Mouse (Mus musculus) midbrain, embryonic 10.5 days (tissue): ENCODE measurements at regions not wholly inside any gene's neighbourhood (a gene's known extent, or its start where the extent isn't known, plus 50 kb on each side); places are given as distances from the start of the nearest gene placed in this dataset.

Source experiments
- DNase-seq: peaks from one replicate; pipeline ENCODE4 v3.0.0-alpha.2; 2017; ENCODE audit warnings: low spot score
- H3K27ac ChIP-seq: fragments of 300-500 bp; sonication (generic); replicated peaks from 2 replicates; pipeline ENCODE4 v1.5.1; 2016; ENCODE audit warnings: mild to moderate bottlenecking
- H3K27me3 ChIP-seq: fragments of 300-500 bp; sonication (generic); 2 replicates; pipeline ENCODE4 v1.6.1; 2016; ENCODE audit warnings: low read depth, mild to moderate bottlenecking; ENCODE audit not compliant: poor library complexity, severe bottlenecking
- H3K36me3 ChIP-seq: fragments of 300-500 bp; sonication (generic); 2 replicates; pipeline ENCODE4 v1.6.1; 2016; ENCODE audit warnings: mild to moderate bottlenecking, moderate library complexity
- H3K4me1 ChIP-seq: fragments of 300-500 bp; sonication (generic); 2 replicates; pipeline ENCODE4 v1.6.1; 2016
- H3K4me3 ChIP-seq: fragments of 300-500 bp; sonication (generic); 2 replicates; pipeline ENCODE4 v1.5.1; 2016; ENCODE audit warnings: mild to moderate bottlenecking, moderate library complexity
- H3K9me3 ChIP-seq: fragments of 300-500 bp; sonication (generic); replicated peaks from 2 replicates; pipeline ENCODE4 v1.6.1; 2016; ENCODE audit warnings: mild to moderate bottlenecking
- WGBS: fragments of 180-500 bp; shearing (Covaris S2); methylation state at CpG from one replicate; pipeline ENCODE4 v1.1.7; 2016; 5-methylcytosine and 5-hydroxymethylcytosine counted together

DNA sequence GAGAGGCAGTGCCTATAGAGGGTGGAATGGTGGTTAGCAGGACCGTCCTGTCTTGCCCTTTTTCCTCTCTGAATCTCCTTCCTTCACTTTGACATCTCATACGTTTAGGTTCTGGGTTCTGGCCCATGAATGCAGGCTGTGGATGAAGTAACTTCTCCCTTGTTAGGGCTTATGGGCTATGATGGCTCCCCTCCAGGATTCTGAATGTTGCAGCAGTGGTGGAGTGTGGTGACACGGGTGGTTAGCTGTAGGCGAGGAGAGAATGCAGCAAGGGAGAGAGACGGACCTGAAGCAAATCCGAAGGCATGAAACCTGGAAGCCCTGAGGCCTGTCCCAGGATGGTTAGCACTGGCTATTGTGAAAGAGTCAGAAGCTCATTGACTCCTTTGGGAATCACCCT lies 204.4 kb upstream of the Gm5148 start:
- no peak overlapping the region for H3K4me3 ChIP-seq
- H3K4me1 ChIP-seq = no peaks in the 10 kb centered on the region
- H3K27me3 ChIP-seq = no peaks in the 10 kb centered on the region
- DNase-seq = no peak
- no peak overlapping the region for H3K27ac ChIP-seq
- WGBS = 85% methylated on average over 6 of the region's 6 CpGs
- peaks cover 7% of the 10 kb centered on the region; the same call in 1 of the 2 replicates for H3K9me3 ChIP-seq
- H3K36me3 ChIP-seq = no peaks in the 10 kb centered on the region

- DNase-seq = no peak
- Histone ChIP-seq H3K36me3 (no peaks in the 10 kb centered on the region), H3K4me3 (no peak overlapping the region), H3K9me3 (no peaks in the 10 kb centered on the region), H3K4me1 (peaks cover 21% of the 10 kb centered on the region), H3K27me3 (peaks cover 25% of the 10 kb centered on the region), H3K27ac (no peak overlapping the region)
- WGBS = 33% methylated on average over 4 of the region's 4 CpGs
Observed at GRCm38 (mm10) chr3:37919450-37920156, 195.3 kb upstream of the Gm5148 start.

- H3K27ac ChIP-seq = peak overlapping the region; percentile 28; the same call in 1 of the 2 replicates
- H3K27me3 ChIP-seq = peaks cover 33% of the 10 kb centered on the region
- WGBS = 41% methylated on average over 14 of the region's 14 CpGs
- peak; percentile 20 for DNase-seq
- no peaks in the 10 kb centered on the region for H3K36me3 ChIP-seq
- no peaks in the 10 kb centered on the region for H3K9me3 ChIP-seq
- H3K4me1 ChIP-seq = peaks cover 21% of the 10 kb centered on the region
- no peak overlapping the region for H3K4me3 ChIP-seq
Observed at GRCm38 (mm10) chr3:37916786-37917479, 192.6 kb upstream of the Gm5148 start.

DNA sequence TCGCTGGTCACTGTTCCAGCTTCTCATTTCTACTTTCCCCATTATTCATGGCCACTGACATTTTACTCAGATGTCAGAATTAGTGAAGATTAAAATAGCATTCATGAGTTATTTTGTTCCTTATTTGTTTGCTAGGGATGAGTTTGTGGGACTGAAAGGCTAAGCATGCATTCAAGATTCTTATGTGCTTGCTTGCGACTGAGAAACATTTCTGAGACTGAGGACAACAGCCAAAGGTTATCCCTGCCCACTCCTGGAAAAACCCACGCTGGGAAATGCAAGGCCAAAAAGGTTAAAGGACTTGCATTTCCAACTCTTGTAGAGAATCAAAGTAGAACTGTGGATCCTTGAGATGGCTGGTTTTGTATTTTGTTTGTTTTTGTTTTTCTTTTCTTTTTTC lies 192.0 kb upstream of the Gm5148 start:
- H3K27me3 ChIP-seq = peaks cover 29% of the 10 kb centered on the region
- H3K9me3 ChIP-seq = no peaks in the 10 kb centered on the region
- no peaks in the 10 kb centered on the region for H3K36me3 ChIP-seq
- peaks cover 21% of the 10 kb centered on the region for H3K4me1 ChIP-seq
- 80% methylated on average over 3 of the region's 3 CpGs for WGBS
- H3K27ac ChIP-seq = peak overlapping the region; percentile 49; the same call in 1 of the 2 replicates
- H3K4me3 ChIP-seq = no peak overlapping the region
- DNase-seq = no peak

GRCm38 (mm10) chr3:37915673-37916072 lies 191.4 kb upstream of the Gm5148 start:
- H3K4me1 ChIP-seq = peaks cover 21% of the 10 kb centered on the region
- H3K27me3 ChIP-seq = peaks cover 23% of the 10 kb centered on the region
- H3K36me3 ChIP-seq = no peaks in the 10 kb centered on the region
- 70% methylated on average over 2 of the region's 2 CpGs for WGBS
- no peak overlapping the region for H3K4me3 ChIP-seq
- H3K9me3 ChIP-seq = no peaks in the 10 kb centered on the region
- H3K27ac ChIP-seq = no peak overlapping the region
- DNase-seq = no peak

DNA sequence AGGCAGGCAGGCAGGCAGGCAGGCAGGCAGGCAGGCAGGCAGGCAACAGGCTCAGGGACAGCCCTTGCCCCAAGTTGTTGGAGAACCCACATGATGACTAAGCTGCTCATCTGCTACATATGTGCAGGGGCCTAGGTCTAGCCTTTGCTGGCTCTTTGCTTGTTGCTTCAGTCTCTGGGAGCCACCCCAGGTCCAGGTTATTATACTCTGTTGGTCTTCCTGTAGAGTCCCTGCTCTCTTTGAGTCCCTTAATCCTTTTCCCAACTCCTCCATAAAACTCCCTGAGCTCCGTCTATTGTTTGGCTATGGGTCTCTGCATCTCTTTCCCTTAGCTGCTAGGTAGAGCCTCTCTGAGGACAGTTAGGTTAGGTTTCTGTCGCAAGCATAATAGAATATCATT lies 189.8 kb upstream of the Gm5148 start:
- Histone ChIP-seq H3K9me3 (0 out of 2 replicates have a peak, but pooled peaks cover 8% of the 10 kb centered on the region), H3K36me3 (no peaks in the 10 kb centered on the region), H3K4me3 (no peak overlapping the region), H3K4me1 (peaks cover 16% of the 10 kb centered on the region), H3K27me3 (peaks cover 22% of the 10 kb centered on the region; the same call in 1 of the 2 replicates), H3K27ac (no peak overlapping the region)
- WGBS = 80% methylated on average over 2 of the region's 2 CpGs
- DNase-seq = no peak

GRCm38 (mm10) chr3:37909821-37910220 lies 185.5 kb upstream of the Gm5148 start:
- 89% methylated on average over 4 of the region's 4 CpGs for WGBS
- no peak for DNase-seq
- Histone ChIP-seq H3K4me1 (peaks cover 18% of the 10 kb centered on the region), H3K36me3 (no peaks in the 10 kb centered on the region), H3K27ac (no peak overlapping the region), H3K9me3 (0 out of 2 replicates have a peak, but pooled peaks cover 8% of the 10 kb centered on the region), H3K27me3 (peaks cover 10% of the 10 kb centered on the region; the same call in 1 of the 2 replicates), H3K4me3 (no peak overlapping the region)

DNA sequence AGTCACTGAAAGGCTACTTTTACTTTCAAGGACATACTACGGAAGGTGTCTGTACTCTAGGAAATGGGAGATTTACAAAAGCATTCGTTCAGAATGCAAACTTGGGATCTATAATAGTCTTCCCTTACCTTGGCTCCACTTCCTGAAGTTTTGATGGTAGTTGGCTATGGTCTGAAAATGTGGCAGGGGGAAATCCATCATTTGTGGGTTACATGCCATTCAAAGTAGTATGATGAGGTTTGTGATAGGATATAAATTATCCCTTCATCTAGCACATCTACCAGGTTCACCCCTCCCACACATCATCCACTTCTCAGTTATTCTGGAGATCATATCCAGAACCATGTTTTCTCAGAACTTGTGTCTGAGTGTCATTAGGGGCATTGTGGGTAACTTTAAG lies 184.7 kb upstream of the Gm5148 start:
- Histone ChIP-seq H3K4me3 (no peak overlapping the region), H3K36me3 (no peaks in the 10 kb centered on the region), H3K27ac (no peak overlapping the region; the same call in 1 of the 2 replicates), H3K27me3 (peaks cover 3% of the 10 kb centered on the region; the same call in 1 of the 2 replicates), H3K4me1 (peaks cover 18% of the 10 kb centered on the region), H3K9me3 (0 out of 2 replicates have a peak, but pooled peaks cover 8% of the 10 kb centered on the region)
- DNase-seq = no peak
- 89% methylated on average over 2 of the region's 2 CpGs for WGBS

- Histone ChIP-seq H3K9me3 (0 out of 2 replicates have a peak, but pooled peaks cover 8% of the 10 kb centered on the region), H3K27ac (peak overlapping the region; percentile 59; the same call in 1 of the 2 replicates), H3K4me1 (peaks cover 18% of the 10 kb centered on the region), H3K36me3 (no peaks in the 10 kb centered on the region), H3K27me3 (no peaks in the 10 kb centered on the region), H3K4me3 (no peak overlapping the region)
- DNase-seq = no peak
- WGBS = 57% methylated on average over 6 of the region's 6 CpGs
Observed at GRCm38 (mm10) chr3:37908456-37908855, 184.2 kb upstream of the Gm5148 start.

- 0 out of 2 replicates have a peak, but pooled peaks cover 8% of the 10 kb centered on the region for H3K9me3 ChIP-seq
- no peaks in the 10 kb centered on the region for H3K27me3 ChIP-seq
- peak; percentile 22 for DNase-seq
- H3K4me1 ChIP-seq = peaks cover 18% of the 10 kb centered on the region
- WGBS = 56% methylated on average over 14 of the region's 14 CpGs
- H3K36me3 ChIP-seq = no peaks in the 10 kb centered on the region
- H3K4me3 ChIP-seq = no peak overlapping the region
- peak overlapping the region; percentile 69 for H3K27ac ChIP-seq
Observed at GRCm38 (mm10) chr3:37907432-37908088, 183.3 kb upstream of the Gm5148 start.

GRCm38 (mm10) chr3:37906806-37907251 lies 182.5 kb upstream of the Gm5148 start:
- H3K4me3 ChIP-seq = no peak overlapping the region
- H3K4me1 ChIP-seq = peaks cover 18% of the 10 kb centered on the region
- no peaks in the 10 kb centered on the region for H3K36me3 ChIP-seq
- 0 out of 2 replicates have a peak, but pooled peaks cover 8% of the 10 kb centered on the region for H3K9me3 ChIP-seq
- no peaks in the 10 kb centered on the region for H3K27me3 ChIP-seq
- WGBS = 41% methylated on average over 5 of the region's 5 CpGs
- peak; percentile 16 for DNase-seq
- peak overlapping the region; percentile 75 for H3K27ac ChIP-seq

DNA sequence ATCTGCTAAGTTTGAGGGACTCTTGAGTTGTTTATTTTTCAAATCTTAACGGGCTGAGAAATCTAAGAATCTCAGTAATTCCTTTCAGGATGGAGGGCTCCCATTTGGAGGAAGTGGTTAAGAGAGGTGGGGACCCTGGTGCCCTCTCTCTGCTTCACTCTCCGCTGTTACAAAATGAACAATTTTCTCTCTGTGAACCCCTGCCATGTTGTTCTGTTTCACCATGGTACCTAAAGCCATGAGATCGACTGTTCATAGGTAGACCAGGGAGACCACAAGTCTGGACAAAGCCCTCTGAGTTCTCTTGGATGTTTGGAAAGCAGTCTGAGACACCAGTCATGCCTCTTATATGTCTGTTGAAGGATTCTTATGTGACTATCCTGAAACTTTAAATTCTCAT lies 179.9 kb upstream of the Gm5148 start:
- Histone ChIP-seq H3K4me3 (no peak overlapping the region), H3K36me3 (no peaks in the 10 kb centered on the region), H3K9me3 (no peaks in the 10 kb centered on the region), H3K27me3 (no peaks in the 10 kb centered on the region), H3K27ac (no peak overlapping the region), H3K4me1 (peaks cover 18% of the 10 kb centered on the region)
- no peak for DNase-seq
- 73% methylated on average over 3 of the region's 3 CpGs for WGBS
